Mouse (Mus musculus) B cell, adult 2 months (primary cell): ENCODE results near the gene Canx.

Source experiments
- DNase-seq, 2 experiments: peaks; one replicate each; pipeline ENCODE4 v3.0.0; 2022

Canx gene

DNA sequence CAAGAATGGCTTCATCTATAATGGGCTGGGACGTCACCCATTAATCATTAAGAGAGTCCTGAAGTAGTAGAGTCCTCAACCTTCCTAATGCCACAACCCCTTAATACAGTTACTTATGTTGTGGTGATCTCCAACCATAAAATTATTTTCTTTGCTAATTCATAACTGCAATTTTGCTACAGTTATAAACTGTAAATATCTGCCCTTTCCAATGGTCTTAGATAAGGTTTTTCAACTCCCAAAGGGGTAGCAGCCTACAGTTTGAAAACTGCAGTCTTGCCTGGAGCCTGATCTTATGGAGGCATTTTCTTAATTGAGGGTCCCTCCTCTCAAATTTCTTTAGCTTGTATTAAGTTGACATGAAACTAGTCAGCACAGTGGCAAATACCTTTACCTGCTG, 3.9 kb upstream of the Canx start:
- no peak for DNase-seq

DNA sequence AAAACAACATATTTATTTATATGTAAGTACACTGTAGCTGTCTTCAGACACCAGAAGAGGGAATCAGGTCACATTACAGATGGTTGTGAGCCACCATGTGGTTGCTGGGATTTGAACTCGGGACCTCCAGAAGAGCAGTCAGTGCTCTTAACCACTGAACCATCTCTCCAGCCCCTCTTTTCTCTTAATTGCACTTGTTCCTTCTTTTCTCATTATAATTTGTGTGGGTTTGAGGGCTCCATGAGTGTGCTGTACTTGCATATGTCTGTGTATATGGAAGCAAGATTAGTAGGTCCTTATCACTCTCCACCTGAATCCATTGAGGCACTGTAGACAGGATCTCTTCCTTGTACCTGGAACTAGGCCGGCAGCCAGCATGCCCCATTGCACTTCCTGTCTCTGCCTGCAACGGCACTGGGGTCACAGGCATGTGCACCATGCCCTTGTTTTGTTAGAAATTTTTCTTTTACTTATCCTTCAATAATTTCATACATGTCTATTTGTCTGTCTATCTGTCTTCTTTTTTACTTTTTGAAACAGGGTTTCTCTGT, 2.7 kb upstream of the Canx start:
- peak in 1 of 2 experiments; percentile 6 for DNase-seq

DNA sequence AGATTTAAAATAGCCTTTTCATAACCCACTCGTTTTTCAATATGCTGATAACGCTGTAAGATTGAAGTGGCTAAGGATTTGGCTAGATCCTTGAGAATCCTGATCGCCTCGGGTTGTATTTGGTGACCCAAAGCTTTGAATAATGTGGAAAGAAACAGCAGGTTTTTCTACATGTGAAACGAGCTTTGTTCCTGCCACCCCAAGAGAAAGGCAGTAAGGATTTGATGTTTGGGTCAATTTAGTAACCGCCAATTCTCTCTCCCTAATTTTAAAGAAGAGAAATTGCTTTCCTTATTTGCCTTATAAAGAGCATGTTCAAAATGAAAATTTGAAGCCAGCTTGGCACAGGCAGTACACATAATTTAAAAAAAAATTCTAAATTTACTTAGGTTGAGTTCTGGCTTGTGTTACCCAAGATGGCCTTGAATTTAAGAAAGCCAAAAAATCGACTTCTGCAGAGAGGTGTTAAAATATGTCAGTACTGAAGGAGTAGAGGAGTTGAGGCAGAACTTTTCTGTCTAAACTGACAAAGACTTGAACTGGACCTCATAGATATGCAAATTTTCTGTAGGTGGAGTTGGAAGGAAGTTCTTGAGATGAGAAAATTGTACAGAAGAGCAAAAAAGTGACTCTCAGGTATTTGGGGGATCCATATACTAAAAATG, 961 bp upstream of the Canx start:
- no peak for DNase-seq

DNA sequence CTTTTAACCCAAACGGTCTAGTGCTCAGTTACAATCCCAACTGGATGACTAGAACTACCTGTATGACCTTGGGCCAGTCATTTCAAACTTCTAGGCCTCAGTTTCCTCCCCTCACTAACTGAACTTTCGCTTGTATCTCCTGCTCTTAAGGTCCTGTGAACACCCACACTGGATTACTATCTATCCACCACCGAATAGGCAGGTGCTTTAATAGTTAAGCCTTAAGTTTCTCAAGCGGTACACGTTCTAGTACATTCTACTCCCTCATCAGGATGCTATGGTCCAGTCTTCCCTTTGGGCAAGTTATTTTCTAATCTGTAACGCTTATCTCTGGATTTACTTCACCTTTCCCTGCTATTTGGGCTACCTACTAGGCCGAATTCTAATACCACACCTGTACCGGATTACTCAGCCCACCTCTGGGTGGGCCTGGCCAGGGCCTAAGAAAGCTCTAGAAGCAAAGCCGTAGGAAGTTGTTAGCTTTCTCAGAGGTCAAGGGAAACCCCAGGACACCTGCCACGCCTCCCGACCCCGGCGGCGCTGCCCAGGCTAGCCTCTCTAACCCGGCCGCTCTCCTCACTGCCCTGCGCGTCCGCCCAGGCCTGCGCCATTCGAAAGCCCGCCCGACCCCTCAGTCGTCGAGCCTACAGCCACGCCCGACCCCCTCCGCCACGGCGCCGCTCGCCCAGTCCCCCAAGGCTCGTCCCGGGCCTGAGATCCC, 562 bp downstream of the Canx start:
- no peak for DNase-seq

DNA sequence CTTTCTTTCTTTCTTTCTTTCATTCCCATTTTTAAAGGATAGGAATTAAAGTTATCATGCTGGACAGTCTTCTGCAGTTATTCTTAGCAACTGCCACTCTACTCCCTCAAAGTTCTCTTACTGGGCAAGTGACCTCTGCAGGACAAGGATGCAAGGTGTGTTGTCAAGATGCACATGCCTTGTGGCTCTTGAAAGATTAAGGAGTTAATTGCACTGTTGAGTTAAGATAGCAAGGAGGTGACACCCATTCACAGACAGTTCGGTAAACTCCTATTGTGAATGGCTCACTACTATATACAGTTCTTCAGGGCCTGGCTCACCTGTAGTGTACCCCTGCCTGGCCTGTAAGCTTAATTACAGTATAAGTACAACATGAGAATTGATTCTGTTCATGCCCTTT, 1.6 kb downstream of the Canx start:
- DNase-seq, result peak; percentile 1

DNA sequence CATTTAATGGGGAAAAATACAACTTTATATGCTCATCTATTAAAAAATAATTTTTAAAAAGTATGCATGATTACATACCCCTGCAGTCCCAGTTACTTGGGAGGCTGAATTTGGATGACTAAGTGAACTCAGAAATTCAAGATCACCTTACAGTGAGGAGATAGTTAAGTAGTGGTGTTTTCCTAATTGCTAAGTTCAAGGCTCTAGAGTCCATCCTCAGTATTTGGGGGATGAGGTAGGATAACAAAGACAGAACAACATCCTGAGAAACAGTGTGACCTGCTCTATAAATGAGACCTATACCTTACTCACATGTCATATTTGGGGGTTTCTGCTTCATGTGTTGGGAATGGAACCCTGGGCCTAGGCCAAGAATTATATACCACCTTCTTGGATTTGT, 3.1 kb downstream of the Canx start:
- DNase-seq, result no peak

DNA sequence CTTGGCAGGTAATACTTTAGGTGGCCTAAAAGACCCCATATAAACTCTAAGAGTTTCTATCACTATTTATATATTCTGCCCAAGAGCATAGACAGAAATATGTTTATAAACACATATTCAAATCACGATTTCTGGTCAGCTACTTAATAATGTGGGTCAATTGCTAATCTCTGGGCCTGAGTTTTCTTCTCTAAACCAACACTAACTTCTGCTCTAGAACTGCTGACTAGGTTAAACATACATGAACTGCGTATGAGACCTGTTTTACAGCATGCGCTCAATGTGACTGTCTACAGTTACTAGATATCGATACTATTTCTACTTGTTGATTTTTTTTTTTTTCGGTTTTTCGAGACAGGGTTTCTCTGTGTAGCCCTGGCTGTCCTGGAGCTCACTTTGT, 4.2 kb downstream of the Canx start:
- no peak for DNase-seq

DNA sequence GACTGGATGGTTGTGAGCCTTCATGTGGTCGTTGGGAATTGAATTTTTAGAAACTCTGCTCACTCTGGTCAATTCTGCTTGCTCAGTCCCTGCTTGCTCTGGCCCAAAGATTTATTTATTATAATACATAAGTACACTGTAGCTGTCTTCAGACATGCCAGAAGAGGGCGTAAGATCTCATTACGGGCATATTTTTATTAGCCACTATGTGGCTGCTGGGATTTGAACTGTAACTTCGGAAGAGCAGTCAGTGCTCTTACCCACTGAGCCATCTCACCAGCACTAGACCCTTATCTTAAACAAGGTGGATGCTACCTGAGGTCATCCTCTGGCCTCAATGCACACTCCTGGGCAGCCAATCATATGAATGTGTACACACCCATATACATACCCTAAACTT, 6.1 kb downstream of the Canx start:
- DNase-seq, result peak; percentile 14 to 26

DNA sequence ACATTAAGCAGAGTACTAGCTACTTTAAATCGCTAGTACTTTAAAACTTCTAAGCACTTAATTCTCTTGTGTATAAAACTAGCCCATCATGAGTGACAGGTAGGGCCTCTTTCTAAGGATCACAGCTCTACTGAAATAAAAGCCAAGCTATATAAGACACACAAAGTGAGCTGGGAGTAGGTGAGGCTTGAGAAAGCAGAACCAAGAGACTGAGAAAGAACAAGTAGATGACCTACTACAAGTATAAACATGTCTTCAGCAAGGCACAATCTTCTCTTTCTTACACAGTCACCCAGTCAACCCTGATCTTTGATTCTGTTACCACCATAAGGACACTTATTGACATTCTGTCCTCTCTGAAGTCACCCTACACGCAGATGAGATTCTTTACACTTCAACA, 12.7 kb downstream of the Canx start:
- DNase-seq, result no peak

DNA sequence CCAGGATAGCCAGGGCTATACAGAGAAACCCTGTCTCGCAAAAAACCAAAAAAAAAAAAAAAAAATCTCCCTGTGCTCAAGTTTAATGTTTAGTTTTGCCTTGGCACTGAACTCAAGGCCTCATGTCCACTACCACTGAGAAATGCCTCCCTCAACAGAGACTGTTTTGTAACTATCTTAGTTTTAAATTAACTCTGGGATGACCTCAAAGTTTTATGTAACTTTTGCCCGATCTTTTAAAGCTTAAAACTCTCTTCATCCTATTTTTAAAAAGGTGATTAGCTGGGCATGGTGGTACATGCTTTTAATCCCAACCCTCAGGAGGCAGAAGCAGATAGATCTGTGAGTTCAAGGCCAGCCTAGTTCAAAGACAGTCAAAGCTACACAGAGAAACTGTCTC, 22.1 kb downstream of the Canx start:
- DNase-seq, result no peak

DNA sequence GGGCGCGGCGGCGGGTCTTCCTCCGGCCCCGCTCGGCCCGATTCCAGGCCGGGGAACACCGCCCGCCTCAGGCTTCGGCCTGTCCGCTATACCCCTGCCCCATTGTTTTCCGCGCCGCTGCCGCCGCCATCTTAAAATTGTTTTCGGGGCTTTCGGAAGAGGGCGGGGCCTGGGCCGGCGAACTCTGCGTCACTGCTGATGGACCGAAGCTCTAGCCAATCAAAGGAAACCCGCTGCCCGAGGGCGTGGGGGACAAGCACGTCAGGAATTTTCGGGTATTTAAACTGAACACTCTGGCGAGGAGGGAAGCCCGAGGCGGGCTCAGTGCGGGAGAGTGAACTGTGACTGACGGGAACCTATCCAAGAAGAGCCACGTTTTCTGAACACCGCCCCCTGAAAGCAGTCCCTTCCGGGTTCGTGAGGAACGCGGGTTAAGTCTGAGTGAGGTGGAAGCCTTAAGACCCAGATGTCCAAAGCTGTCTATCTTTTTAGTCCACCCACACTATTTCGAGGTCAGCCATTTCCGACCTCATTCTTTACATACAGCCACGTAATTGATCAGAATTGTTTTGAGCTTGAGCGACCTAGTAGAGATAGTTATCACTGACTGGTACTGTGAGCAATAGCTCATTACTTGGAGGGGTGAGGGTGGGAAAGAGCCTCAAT, 33.1 kb downstream of the Canx start, which contains the start of gene Maml1:
Gene Maml1 (minus strand): TSS at position 122 of the 666 bp plus-strand sequence.
- peak; percentile 96 to 97 for DNase-seq

DNA sequence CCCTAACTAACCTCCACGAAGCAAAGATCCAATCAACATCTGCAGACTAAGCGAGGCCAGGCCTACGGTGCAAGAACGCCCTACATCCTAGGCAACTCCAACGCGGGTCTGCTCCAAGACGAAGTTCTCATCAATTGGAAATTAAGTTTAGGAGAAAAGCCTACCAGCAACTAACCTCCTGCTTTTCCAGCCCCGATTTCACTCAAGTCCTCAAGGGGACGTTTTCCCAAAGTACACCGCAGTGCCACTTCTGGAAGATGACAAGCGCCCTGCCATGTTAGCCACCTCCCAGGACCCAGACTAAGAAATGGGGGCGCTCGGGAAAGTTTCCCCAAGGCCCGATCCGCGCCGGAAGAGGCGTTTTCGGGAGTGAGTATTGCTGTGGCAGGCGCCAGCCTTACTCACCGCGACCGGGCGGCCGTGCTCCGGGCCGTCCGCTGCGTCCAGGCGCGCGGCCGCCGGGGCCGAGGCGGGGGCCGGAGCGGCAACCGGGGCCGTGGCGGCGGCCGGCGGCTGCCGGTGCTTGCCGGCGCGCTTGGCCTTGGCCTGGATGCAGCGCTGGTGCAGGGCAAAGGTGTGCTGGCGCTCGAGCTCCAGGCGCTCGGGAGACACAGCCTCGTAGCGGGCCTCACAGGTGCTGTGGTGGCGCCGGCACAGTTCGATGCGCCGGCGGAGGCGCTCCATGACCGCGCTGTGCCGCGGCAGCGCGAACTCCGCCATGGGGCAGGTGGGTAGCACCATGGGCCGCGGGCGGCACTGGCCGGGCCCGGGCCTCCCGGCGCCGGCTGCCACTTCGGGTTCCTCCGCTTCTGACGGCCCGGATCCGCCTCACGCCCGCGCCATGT, 33.9 kb downstream of the Canx start:
- peak; percentile 42 to 54 for DNase-seq

DNA sequence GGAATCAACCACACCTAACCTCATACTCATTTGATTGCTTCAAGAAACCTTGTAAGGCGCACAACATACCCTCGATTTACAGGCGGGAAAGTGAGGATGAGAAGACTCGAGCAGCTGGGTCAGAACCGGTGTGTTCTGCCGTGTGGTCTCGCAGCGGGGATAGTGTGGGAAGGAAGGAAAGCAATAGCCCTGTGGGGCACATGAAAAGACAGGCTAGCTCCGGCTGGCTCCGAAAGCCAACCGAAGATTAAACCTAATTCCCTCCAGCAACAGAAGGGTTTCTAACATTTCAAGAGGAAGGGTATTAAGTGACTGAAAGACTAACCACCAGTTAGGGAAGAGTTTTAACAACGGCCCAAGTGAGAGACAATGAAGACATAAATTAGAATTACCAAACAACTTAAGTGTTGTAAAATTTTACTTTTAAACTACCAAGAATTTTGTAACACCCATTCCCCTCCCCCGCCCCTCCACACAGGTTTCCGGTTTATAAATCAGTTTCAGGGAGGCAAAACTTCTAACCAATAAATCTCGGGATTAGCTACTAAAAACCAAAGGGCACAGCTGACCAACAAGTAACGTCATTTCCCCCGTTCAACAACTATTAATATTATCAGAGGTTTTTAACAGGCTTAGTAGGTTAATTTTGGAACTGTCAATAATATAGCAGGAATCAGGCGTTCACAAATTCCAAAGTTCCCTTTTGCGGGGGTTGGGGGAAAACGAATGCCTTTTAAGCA, 34.8 kb downstream of the Canx start:
- DNase-seq, result no peak

DNA sequence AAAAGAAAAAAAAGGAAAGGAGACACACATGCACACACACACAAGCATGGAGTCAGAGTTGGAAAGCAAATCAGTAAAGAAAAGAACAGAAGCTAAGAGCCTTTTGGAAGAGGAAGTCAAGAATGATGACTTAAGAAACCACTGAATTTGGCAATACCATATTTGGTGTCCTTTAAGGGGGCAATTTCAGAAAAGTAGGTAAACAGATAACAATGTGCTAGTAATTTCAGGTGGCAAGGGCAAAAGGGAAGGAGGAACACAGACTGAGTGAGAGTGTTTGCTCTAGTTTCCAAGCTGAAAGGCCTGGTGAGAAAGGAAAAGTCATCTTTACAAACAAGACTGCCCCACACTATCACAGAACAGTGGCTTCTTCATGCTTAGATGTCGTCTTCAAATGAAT, 39.0 kb downstream of the Canx start:
- DNase-seq, result no peak

DNA sequence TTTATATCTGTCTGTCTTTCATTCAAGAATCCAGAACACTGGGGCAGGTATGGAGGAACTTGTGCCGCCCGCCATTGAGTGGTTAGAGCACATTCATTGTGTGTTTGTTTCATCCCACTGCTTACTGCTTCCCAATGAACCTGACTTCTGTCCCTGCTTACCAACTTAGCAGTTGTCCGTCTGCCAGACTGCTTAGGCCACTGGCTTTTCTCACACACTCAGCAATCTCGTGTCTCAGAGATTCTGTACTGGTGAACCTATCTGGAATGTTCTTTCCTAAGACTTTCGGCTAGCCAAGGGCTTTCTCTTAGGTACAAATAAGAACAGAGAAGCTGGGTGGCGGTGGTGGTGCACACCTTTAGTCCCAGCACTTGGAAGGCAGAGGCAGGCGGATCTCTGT, 39.8 kb downstream of the Canx start:
- DNase-seq, result no peak

DNA sequence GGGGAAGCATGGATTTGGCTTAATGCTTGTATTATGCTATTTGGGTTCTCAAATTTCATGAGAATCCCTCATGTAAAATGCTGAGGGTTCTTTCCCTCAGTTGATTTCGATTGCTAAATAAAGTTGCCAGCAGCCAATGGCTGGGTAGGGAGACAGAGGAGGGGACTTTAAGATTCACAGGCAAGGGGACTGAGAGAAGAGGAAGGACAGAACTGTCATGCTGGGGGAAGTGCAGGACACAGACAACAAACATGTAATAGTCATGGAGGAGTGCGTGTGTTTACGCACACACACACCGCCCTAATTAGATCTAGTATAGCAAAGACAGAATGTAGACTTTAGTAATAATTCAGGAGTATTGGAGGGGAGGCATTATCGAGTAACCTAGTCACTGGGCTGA, 40.2 kb downstream of the Canx start:
- DNase-seq, result no peak

DNA sequence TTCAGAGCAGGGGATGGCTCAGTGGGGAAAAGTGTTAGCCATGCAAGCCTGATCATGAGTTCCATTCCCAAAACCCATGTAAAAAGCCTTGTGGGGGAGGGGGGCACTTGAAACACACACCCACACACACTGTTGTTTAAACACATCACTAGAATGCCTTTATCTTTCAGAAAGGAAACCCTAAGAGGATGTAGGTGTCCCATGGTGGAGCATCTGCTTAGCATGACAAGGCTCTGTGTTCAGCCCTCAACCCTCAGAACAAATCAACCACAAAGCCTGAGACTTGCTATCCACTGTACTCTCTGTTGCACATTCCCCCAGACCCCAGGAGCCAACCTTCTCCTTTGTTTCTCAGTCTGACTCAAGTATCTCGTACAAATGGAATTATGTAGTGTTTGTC, 45.4 kb downstream of the Canx start:
- no peak for DNase-seq

DNA sequence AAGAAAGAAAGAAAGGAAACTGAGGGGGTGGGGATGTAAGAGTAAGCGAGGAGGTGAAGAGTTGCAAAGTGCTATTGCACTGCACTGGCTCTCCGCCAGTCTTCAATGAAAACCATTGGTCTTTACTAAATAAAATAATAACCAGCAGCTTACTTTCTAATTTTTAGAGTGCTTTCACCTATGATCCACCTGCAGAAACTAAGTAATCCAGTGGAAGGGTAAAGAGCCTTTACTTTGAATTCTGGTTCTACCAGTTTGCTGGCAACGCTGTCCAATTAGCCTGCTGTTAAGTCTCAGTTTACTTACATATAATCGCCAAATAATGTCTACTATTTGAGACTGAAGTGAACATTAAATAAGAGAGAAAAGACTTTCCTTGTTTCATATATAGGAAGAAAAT, 46.5 kb downstream of the Canx start:
- DNase-seq, result no peak

DNA sequence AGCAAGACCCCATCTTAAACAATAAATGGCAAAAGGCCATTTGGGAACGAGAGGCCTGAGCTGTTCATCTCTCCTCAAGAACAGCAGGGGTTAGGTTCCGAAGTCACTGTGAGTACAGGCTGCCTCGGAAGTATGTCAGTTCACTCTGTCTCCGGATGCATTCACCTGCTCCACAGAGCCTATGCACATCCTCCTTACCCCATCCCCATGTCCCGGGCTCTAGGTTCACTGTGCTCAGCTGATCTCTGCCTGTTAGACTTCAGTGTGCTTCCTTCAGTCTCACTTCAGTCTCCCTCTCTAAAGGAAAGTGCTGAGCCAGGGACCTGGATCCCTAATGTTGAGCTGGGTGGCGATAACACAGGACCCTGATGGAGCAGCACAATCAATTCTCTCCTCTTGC, 47.8 kb downstream of the Canx start:
- no peak for DNase-seq

DNA sequence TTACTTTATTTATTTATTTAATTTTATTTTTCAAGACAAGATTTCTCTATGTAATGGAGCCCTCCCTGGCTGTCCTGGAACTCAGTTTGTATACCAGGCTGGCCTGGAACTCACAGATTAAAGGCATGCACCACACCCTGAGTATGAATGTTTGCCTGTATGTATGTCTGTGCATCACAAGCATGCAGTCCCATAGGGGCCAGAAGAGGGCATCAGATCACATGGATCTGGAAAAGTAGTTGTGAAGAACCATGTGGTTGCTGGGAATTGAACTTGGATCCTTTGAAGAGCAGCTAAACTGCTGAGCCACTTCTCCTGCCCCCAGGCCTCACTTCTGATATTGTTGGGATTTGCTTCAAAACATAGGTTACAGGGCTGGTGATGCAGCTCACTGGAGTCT, 48.4 kb downstream of the Canx start:
- no peak for DNase-seq

DNA sequence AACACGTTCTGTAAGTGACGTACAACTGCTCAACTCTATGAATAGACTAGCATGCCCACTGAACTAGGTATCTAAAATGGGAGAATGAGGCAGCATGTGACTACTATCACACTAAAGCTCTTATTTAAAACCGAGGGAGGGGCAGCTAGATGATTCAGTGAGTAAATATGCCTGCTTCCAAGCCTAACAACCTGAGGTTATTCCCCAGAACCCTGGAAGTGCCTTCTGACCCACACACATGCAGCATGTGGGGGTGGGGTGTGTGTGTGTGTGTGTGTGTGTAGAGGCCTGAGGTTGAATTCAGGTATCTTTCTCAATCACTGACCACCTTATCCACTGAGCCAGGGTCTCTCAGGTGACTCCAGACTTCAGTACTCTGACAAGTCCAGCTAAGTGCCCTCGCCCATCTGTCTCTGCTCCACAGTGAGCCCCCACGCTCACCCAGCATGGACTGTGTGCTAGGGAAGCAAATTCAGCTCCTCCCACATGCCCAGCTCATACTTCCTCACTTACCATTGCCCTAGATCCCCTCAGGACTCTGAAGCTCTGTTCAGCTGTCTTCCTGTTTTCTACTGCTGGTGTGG, 49.8 kb downstream of the Canx start:
- peak; percentile 22 to 36 for DNase-seq

DNA sequence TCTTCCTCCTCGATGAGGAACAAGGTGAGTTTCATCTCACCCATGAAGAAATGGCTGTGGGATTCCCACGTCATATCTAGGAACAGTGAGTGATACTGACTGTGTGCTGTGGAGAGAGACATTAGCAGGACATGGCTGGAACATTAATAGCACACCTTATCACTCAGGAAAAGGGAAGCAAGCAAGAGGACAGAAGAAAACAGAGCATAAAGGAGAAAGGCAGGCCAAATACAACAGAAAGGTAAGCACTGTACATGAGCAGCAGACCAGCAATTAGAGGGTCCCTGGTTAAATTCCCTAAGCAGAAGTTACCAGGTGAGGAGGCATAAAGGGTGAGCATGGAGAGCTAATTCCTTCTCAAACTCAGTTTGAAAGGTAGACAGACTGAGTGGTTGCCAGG, 50.4 kb downstream of the Canx start:
- DNase-seq, result no peak
